Mouse (Mus musculus) liver, adult 2 months (tissue): Measurements from ENCODE around the gene Cyth1. TPM values are rescaled to one million over a fixed set of nuclear protein-coding genes. Genes with fewer than 3 reads are reported as not detected.

Source experiments
- DNase-seq: peaks from one replicate; pipeline ENCODE4 v3.0.0-alpha.2; 2011; ENCODE audit warnings: low read depth, low spot score; ENCODE audit errors: extremely low read depth
- H3K27ac ChIP-seq: fragments of 200-500 bp; replicated peaks from 2 replicates; pipeline ENCODE4 v1.5.1; 2012; ENCODE audit warnings: low read depth, mild to moderate bottlenecking, control low read depth, inconsistent platforms, low read length; ENCODE audit not compliant: insufficient read depth
- H3K27me3 ChIP-seq: fragments of 200-500 bp; 2 replicates; pipeline ENCODE4 v1.6.1; 2012; ENCODE audit warnings: mild to moderate bottlenecking, moderate library complexity, low read length, inconsistent platforms; ENCODE audit not compliant: control insufficient read depth, insufficient read depth
- H3K36me3 ChIP-seq: fragments of 200-500 bp; 2 replicates; pipeline ENCODE4 v1.6.1; 2012; ENCODE audit warnings: low read length, inconsistent platforms; ENCODE audit not compliant: control insufficient read depth, insufficient read depth
- H3K4me1 ChIP-seq: fragments of 200-500 bp; 2 replicates; pipeline ENCODE4 v1.6.1; 2011; ENCODE audit warnings: low read length; ENCODE audit not compliant: control insufficient read depth, insufficient read depth
- H3K4me3 ChIP-seq: fragments of 200-500 bp; 2 replicates; pipeline ENCODE4 v1.5.1; 2011; ENCODE audit warnings: low read depth, mild to moderate bottlenecking, control low read depth, low read length, moderate library complexity; ENCODE audit not compliant: insufficient read depth
- H3K79me2 ChIP-seq: fragments of 200-500 bp; 2 replicates; pipeline ENCODE4 v1.6.1; 2012; ENCODE audit warnings: inconsistent platforms, mild to moderate bottlenecking, low read length, moderate library complexity; ENCODE audit not compliant: control insufficient read depth, insufficient read depth
- H3K9ac ChIP-seq: fragments of 200-500 bp; 2 replicates; pipeline ENCODE4 v1.6.1; 2012; ENCODE audit warnings: low read depth, mild to moderate bottlenecking, control low read depth, inconsistent platforms, low read length
- CTCF ChIP-seq: fragments of 200-500 bp; IDR thresholded peaks from 2 replicates; pipeline ENCODE4 v1.5.1; 2011; ENCODE audit warnings: low read depth, low read length, control low read depth
- POLR2A ChIP-seq: fragments of 200-500 bp; IDR thresholded peaks from 2 replicates; pipeline ENCODE4 v1.6.1; 2011; ENCODE audit warnings: low read length, control low read depth; ENCODE audit not compliant: insufficient read depth; ENCODE audit errors: extremely low read depth
- WGBS: fragments of 180-500 bp; shearing (Covaris S2); methylation state at CpG from one replicate; pipeline ENCODE4 v1.1.7; 2018; 5-methylcytosine and 5-hydroxymethylcytosine counted together
- polyA plus RNA-seq: library from polyadenylated mRNA; depleted of rRNA; stranded (reverse); fragments of >200 nt; gene quantifications from 2 replicates; pipeline ENCODE4 v1.2.3, GENCODE M21; 2012; rRNA removed
- total RNA-seq: library from RNA; depleted of rRNA; stranded (reverse); fragments of >200 nt; gene quantifications from 2 replicates; pipeline ENCODE4 v1.2.3, GENCODE M21; 2014; rRNA removed

Cyth1 gene
- total RNA-seq (26.8 and 32.4 TPM in 2 replicates), polyA plus RNA-seq (13.9 and 14.7 TPM in 2 replicates)

- Histone ChIP-seq H3K27ac (peak within 1 kb of the TSS; percentile 81), H3K27me3 (no peaks in the 10 kb centered on the region), H3K4me3 (peak within 1 kb of the TSS; percentile 79), H3K9ac (peak within 1 kb of the TSS; percentile 93), H3K79me2 (peaks cover 13% of the 10 kb centered on the region; the same call in 1 of the 2 replicates), H3K4me1 (peaks cover 16% of the 10 kb centered on the region), H3K36me3 (no peaks in the 10 kb centered on the region)
- WGBS: under 1% methylated on average over 83 of the region's 86 CpGs
- peak; percentile 96 for DNase-seq
- no peak for TF ChIP-seq CTCF
- peak; percentile 85; the same call in 1 of the 2 replicates for TF ChIP-seq POLR2A
These were observed at the start of gene Cyth1 for GRCm38 (mm10) chr11:118248150-118249011. Gene Cyth1, minus strand, starts transcription at chr11:118248592.

GRCm38 (mm10) chr11:118297967-118298366, 49.6 kb upstream of the Cyth1 start:
- no peaks in the 10 kb centered on the region for H3K36me3 ChIP-seq
- no peak overlapping the region for H3K9ac ChIP-seq
- no peaks in the 10 kb centered on the region for H3K4me1 ChIP-seq
- no peak for DNase-seq
- no peak overlapping the region for H3K4me3 ChIP-seq
- 84% methylated on average over 3 of the region's 3 CpGs for WGBS
- H3K27me3 ChIP-seq: no peaks in the 10 kb centered on the region
- H3K79me2 ChIP-seq: no peaks in the 10 kb centered on the region
- no peak; the same call in 1 of the 2 replicates for TF ChIP-seq CTCF
- TF ChIP-seq POLR2A: no peak
- no peak overlapping the region for H3K27ac ChIP-seq

GRCm38 (mm10) chr11:118295026-118295425, 46.6 kb upstream of the Cyth1 start:
- TF ChIP-seq POLR2A (no peak), CTCF (no peak)

GRCm38 (mm10) chr11:118292671-118293070, 44.3 kb upstream of the Cyth1 start:
- H3K9ac ChIP-seq: no peak overlapping the region
- no peaks in the 10 kb centered on the region for H3K36me3 ChIP-seq
- peaks cover 10% of the 10 kb centered on the region; the same call in 1 of the 2 replicates for H3K79me2 ChIP-seq
- TF ChIP-seq POLR2A (no peak), CTCF (no peak)
- DNase-seq: no peak
- no peak overlapping the region for H3K4me3 ChIP-seq
- 76% methylated on average over 6 of the region's 6 CpGs for WGBS
- peaks cover 9% of the 10 kb centered on the region for H3K4me1 ChIP-seq
- no peaks in the 10 kb centered on the region for H3K27me3 ChIP-seq
- no peak overlapping the region for H3K27ac ChIP-seq

More at GRCm38 (mm10) chr11:118295026-118295425, 46.6 kb upstream of the Cyth1 start:
- Histone ChIP-seq H3K27ac (no peak overlapping the region), H3K27me3 (no peaks in the 10 kb centered on the region), H3K79me2 (no peaks in the 10 kb centered on the region), H3K4me1 (0 out of 2 replicates have a peak, but pooled peaks cover 3% of the 10 kb centered on the region), H3K36me3 (no peaks in the 10 kb centered on the region), H3K4me3 (no peak overlapping the region), H3K9ac (no peak overlapping the region)
- 80% methylated on average over 2 of the region's 2 CpGs for WGBS
- DNase-seq: no peak

GRCm38 (mm10) chr11:118289999-118290889, 41.9 kb upstream of the Cyth1 start, which contains the start of gene Usp36:
Gene Usp36, minus strand, starts transcription at chr11:118290244.
- peak within 1 kb of the TSS; percentile 81 for H3K9ac ChIP-seq
- TF ChIP-seq POLR2A (peak; percentile 87), CTCF (no peak)
- peak; percentile 99 for DNase-seq
- H3K79me2 ChIP-seq: peaks cover 10% of the 10 kb centered on the region; the same call in 1 of the 2 replicates
- no peaks in the 10 kb centered on the region for H3K27me3 ChIP-seq
- WGBS: 2% methylated on average over 68 of the region's 68 CpGs
- peaks cover 9% of the 10 kb centered on the region for H3K4me1 ChIP-seq
- H3K36me3 ChIP-seq: peaks cover 6% of the 10 kb centered on the region; the same call in 1 of the 2 replicates
- H3K4me3 ChIP-seq: peak within 1 kb of the TSS; percentile 79
- H3K27ac ChIP-seq: peak within 1 kb of the TSS; percentile 69
